Mouse (Mus musculus): Measurements from ENCODE around the gene Dcdc2a.

DNA sequence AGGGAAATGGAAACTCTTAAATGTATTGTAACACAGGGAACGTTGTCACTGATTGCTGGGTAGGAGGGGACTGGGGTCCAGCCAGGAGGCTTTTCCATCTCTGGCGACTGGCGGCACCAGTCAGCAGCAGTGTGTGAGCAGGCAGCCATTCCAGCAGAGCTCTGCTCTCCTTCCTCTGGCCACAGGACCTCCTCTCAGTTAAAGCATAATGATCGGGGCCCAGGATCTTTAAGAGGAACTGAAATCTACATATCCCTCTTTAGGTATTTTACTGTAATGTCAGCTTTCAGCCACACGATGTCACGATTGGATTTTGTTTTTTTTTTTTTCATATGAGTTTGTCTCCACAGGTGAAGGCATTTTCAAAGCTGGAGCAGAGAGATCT is 131.5 kb downstream of the Dcdc2a start:
- TF ChIP-seq CTCF (IDR thresholded peaks at IDR 0.05; ENCODE audit: extremely low read depth, insufficient read depth, low read length), result no peak
- TF ChIP-seq POLR2A (IDR thresholded peaks at IDR 0.05; ENCODE audit: extremely low read depth, insufficient read depth, low read length), result no peak

All from cortical plate, adult 2 months (tissue).